Mouse (Mus musculus): ENCODE data around the gene Dnmt1. TPM values are rescaled to one million over a fixed set of nuclear protein-coding genes. Genes with fewer than 3 reads are reported as not detected.
A peak's percentile ranks its signal among the peaks of the same experiment; 100 is the strongest.

Gene Dnmt1
- polyA plus RNA-seq, 1 experiment from 2014 or later, result 63.1 TPM

DNA sequence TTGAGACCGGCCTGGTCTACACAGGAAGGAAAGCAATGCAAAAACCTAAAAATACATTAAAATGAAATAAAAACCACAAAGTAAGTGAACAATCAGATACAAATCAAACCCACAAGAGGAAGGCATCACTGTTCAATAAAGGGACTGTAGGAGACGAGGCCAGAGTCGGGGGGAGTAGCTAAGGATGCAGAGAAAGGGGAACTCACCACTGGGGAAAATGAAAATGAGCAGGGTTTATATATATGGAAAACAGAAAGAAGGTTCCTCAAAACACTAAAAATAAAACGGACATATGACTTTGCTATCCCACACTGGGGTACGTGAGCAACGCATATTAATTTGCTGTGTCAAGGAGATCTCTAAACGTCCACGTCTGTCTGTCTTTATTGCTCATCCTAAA is 37.4 kb upstream of the Dnmt1 start:
- 79% methylated on average over 8 of the region's 8 CpGs for WGBS
- no peaks in the 10 kb centered on the region for H3K36me3 ChIP-seq (ENCODE audit: control insufficient read depth, insufficient read depth)
- ATAC-seq (replicated peaks; ENCODE audit: extremely low read depth, insufficient read depth, low FRiP score), result no peak

DNA sequence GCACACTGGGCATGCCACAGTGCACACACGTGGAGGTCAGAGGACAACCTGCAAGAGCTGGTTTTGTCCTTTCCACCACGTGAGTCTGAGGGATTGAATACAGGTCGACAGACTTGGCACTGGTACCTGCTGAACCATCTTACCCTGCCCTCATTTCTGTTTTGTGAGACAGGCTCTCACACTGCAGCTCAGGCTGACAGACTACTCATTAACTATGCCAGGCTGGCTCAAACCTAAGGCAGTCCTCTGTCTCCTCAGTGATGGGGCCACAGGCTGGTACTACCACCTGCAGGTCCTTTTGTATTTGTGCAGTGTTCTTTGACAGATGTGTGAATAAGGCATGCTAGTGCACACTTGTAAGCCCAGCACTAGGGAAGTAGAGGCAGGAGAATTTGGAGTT is 35.4 kb upstream of the Dnmt1 start:
- Histone ChIP-seq H3K4me1 (ENCODE audit: control insufficient read depth, insufficient read depth, low read length) (no peaks in the 10 kb centered on the region), H3K4me3 (ENCODE audit: low read length) (no peak overlapping the region), H3K27me3 (ENCODE audit: control insufficient read depth, insufficient read depth, low read length) (no peaks in the 10 kb centered on the region), H3K27ac (ENCODE audit: low read length) (no peak overlapping the region), H3K36me3 (ENCODE audit: control insufficient read depth, insufficient read depth) (no peaks in the 10 kb centered on the region), H3K9ac (ENCODE audit: low read length) (no peak overlapping the region), H3K9me3 (replicated peaks; ENCODE audit: control insufficient read depth, low read length) (no peaks in the 10 kb centered on the region), H3K4me2 (ENCODE audit: low read depth, low read length) (no peak overlapping the region)
- ATAC-seq (replicated peaks; ENCODE audit: extremely low read depth, insufficient read depth, low FRiP score), result no peak
- WGBS, result 79% methylated on average over 3 of the region's 3 CpGs

More for the DNA sequence above, 37.4 kb upstream of the Dnmt1 start:
- Histone ChIP-seq H3K27ac (ENCODE audit: low read length) (no peak overlapping the region), H3K9me3 (replicated peaks; ENCODE audit: control insufficient read depth, low read length) (no peaks in the 10 kb centered on the region), H3K27me3 (ENCODE audit: control insufficient read depth, insufficient read depth, low read length) (no peaks in the 10 kb centered on the region), H3K9ac (ENCODE audit: low read length) (no peak overlapping the region), H3K4me2 (ENCODE audit: low read depth, low read length) (no peak overlapping the region), H3K4me1 (ENCODE audit: control insufficient read depth, insufficient read depth, low read length) (0 out of 2 replicates have a peak, but pooled peaks cover 2% of the 10 kb centered on the region), H3K4me3 (ENCODE audit: low read length) (no peak overlapping the region)

DNA sequence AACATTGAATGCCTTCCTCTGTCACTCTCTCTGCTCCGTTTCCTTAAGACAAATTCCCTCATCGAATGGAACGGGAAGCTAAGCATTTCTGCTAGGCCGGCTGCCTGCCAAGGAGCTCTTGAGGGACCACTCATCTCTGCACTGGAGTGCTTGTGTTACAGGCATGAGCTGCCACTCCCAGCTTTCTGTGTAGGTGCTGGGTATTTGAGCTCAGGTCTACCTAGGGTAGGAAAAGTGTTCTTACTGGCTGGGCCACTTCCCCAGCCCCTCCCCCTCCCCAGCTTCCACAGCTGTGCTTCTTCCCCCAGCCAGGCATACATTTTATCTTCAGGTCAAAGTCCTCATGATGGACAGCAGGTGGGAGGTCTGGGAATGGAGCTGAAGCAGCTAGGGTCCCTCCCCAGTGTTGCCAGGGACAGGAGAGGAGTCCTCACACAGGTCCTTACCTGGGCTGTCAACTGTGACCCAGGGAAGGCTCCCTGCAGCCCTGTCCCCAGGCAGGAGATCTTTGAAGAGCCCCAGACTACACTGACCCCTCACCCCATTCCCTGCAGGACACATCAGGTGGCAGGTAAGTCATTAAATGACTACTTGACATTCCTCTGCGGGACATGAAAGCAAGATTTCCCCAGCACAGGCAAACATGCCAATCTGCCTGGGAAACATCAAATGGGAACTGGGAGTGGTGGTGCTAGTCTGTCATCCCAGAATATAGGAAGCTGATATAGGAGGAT is 33.6 kb upstream of the Dnmt1 start:
- H3K4me1 ChIP-seq (ENCODE audit: control insufficient read depth, insufficient read depth, low read length), result no peaks in the 10 kb centered on the region
- H3K4me3 ChIP-seq (ENCODE audit: low read length), result no peak overlapping the region
- 51% methylated on average over 5 of the region's 5 CpGs for WGBS
- H3K9me3 ChIP-seq (replicated peaks; ENCODE audit: control insufficient read depth, low read length), result no peaks in the 10 kb centered on the region
- ATAC-seq (replicated peaks; ENCODE audit: extremely low read depth, insufficient read depth, low FRiP score), result no peak
- no peaks in the 10 kb centered on the region; the same call in 1 of the 2 replicates for H3K27me3 ChIP-seq (ENCODE audit: control insufficient read depth, insufficient read depth, low read length)
- H3K36me3 ChIP-seq (ENCODE audit: control insufficient read depth, insufficient read depth), result no peaks in the 10 kb centered on the region
- no peak overlapping the region for H3K27ac ChIP-seq (ENCODE audit: low read length)
- no peak overlapping the region for H3K4me2 ChIP-seq (ENCODE audit: low read depth, low read length)
- H3K9ac ChIP-seq (ENCODE audit: low read length), result no peak overlapping the region

- no peaks in the 10 kb centered on the region for H3K9me3 ChIP-seq (replicated peaks; ENCODE audit: control insufficient read depth, low read length)
- no peaks in the 10 kb centered on the region for H3K4me1 ChIP-seq (ENCODE audit: control insufficient read depth, insufficient read depth, low read length)
- H3K4me3 ChIP-seq (ENCODE audit: low read length), result no peak overlapping the region
- WGBS, result 92% methylated on average over 4 of the region's 4 CpGs
- no peak overlapping the region for H3K27ac ChIP-seq (ENCODE audit: low read length)
- H3K36me3 ChIP-seq (ENCODE audit: control insufficient read depth, insufficient read depth), result no peaks in the 10 kb centered on the region
- H3K9ac ChIP-seq (ENCODE audit: low read length), result no peak overlapping the region
- H3K27me3 ChIP-seq (ENCODE audit: control insufficient read depth, insufficient read depth, low read length), result no peaks in the 10 kb centered on the region; the same call in 1 of the 2 replicates
- ATAC-seq (replicated peaks; ENCODE audit: extremely low read depth, insufficient read depth, low FRiP score), result no peak
- H3K4me2 ChIP-seq (ENCODE audit: low read depth, low read length), result no peak overlapping the region
Observed at GRCm38 (mm10) chr9:20991587-20991986, 31.9 kb upstream of the Dnmt1 start.

DNA sequence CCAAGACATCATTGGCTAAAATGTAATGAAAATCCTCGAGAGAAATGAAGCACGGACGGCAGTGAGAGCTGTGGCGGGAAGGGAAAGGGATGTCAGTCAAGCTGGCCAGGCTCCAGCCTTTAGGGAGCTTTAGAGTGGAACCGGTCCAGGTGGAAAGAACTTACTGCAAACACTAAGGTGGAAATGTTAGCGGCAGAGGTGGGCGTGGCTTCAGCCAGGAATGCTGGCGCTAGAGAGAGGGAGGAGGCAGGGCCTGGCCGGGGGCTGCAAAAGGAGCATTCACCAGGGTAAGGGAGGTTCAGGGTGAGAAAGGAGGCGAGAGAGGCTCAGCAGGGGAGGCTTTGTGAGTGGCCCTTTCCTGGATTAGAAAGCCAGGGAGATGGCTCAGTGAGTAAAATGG is 31.2 kb upstream of the Dnmt1 start:
- Histone ChIP-seq H3K4me3 (ENCODE audit: low read length) (peak overlapping the region; percentile 12; the same call in 1 of the 2 replicates), H3K4me2 (ENCODE audit: low read depth, low read length) (peak overlapping the region; percentile 46), H3K36me3 (ENCODE audit: control insufficient read depth, insufficient read depth) (no peaks in the 10 kb centered on the region), H3K4me1 (ENCODE audit: control insufficient read depth, insufficient read depth, low read length) (no peaks in the 10 kb centered on the region), H3K27me3 (ENCODE audit: control insufficient read depth, insufficient read depth, low read length) (no peaks in the 10 kb centered on the region; the same call in 1 of the 2 replicates), H3K9me3 (replicated peaks; ENCODE audit: control insufficient read depth, low read length) (no peaks in the 10 kb centered on the region), H3K27ac (ENCODE audit: low read length) (no peak overlapping the region), H3K9ac (ENCODE audit: low read length) (no peak overlapping the region)
- ATAC-seq (replicated peaks; ENCODE audit: extremely low read depth, insufficient read depth, low FRiP score), result 0 out of 2 replicates have a peak, but pooled peaks have one; percentile 24
- WGBS, result 8% methylated on average over 10 of the region's 10 CpGs

DNA sequence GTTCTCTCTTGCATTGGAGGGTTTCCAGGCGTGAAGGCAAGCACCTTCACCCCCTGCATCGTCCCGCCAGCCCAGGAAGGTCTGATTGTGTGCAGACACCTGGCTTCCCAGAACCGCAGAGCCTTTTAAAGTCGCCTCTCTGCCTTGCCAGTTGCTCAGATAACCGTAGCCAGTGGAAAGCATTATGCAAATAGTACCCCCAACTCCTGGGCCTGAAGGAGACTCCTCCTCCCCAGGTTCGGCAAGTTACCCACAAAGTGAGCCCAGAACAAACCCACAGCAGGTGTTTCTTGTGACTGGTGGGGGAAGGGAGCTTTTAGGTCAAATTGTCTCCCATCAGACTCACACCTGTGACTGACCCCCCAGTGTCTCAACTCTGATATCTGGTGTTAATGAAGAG is 28.3 kb upstream of the Dnmt1 start:
- 20% methylated on average over 7 of the region's 7 CpGs for WGBS
- no peaks in the 10 kb centered on the region for H3K4me1 ChIP-seq (ENCODE audit: control insufficient read depth, insufficient read depth, low read length)

GRCm38 (mm10) chr9:20986952-20987686 is 27.4 kb upstream of the Dnmt1 start:
- ATAC-seq (replicated peaks; ENCODE audit: extremely low read depth, insufficient read depth, low FRiP score), result peak; percentile 58; the same call in 1 of the 2 replicates
- 49% methylated on average over 15 of the region's 15 CpGs for WGBS
- H3K9me3 ChIP-seq (replicated peaks; ENCODE audit: control insufficient read depth, low read length), result no peaks in the 10 kb centered on the region
- H3K27me3 ChIP-seq (ENCODE audit: control insufficient read depth, insufficient read depth, low read length), result no peaks in the 10 kb centered on the region; the same call in 1 of the 2 replicates
- peak overlapping the region; percentile 56; the same call in 1 of the 2 replicates for H3K27ac ChIP-seq (ENCODE audit: low read length)
- no peaks in the 10 kb centered on the region for H3K4me1 ChIP-seq (ENCODE audit: control insufficient read depth, insufficient read depth, low read length)
- no peaks in the 10 kb centered on the region for H3K36me3 ChIP-seq (ENCODE audit: control insufficient read depth, insufficient read depth)
- no peak overlapping the region for H3K4me3 ChIP-seq (ENCODE audit: low read length)
- H3K4me2 ChIP-seq (ENCODE audit: low read depth, low read length), result no peak overlapping the region
- no peak overlapping the region for H3K9ac ChIP-seq (ENCODE audit: low read length)

More for the DNA sequence above, 28.3 kb upstream of the Dnmt1 start:
- H3K9me3 ChIP-seq (replicated peaks; ENCODE audit: control insufficient read depth, low read length), result no peaks in the 10 kb centered on the region
- no peak overlapping the region for H3K9ac ChIP-seq (ENCODE audit: low read length)
- no peak overlapping the region; the same call in 1 of the 2 replicates for H3K27ac ChIP-seq (ENCODE audit: low read length)
- peak; percentile 30; the same call in 1 of the 2 replicates for ATAC-seq (replicated peaks; ENCODE audit: extremely low read depth, insufficient read depth, low FRiP score)
- no peak overlapping the region for H3K4me2 ChIP-seq (ENCODE audit: low read depth, low read length)
- no peaks in the 10 kb centered on the region for H3K36me3 ChIP-seq (ENCODE audit: control insufficient read depth, insufficient read depth)
- H3K4me3 ChIP-seq (ENCODE audit: low read length), result no peak overlapping the region
- no peaks in the 10 kb centered on the region; the same call in 1 of the 2 replicates for H3K27me3 ChIP-seq (ENCODE audit: control insufficient read depth, insufficient read depth, low read length)

GRCm38 (mm10) chr9:20983169-20983568 is 23.5 kb upstream of the Dnmt1 start:
- H3K4me1 ChIP-seq (ENCODE audit: control insufficient read depth, insufficient read depth, low read length), result peaks cover 7% of the 10 kb centered on the region
- no peak overlapping the region for H3K4me2 ChIP-seq (ENCODE audit: low read depth, low read length)
- no peak overlapping the region for H3K4me3 ChIP-seq (ENCODE audit: low read length)
- no peaks in the 10 kb centered on the region for H3K9me3 ChIP-seq (replicated peaks; ENCODE audit: control insufficient read depth, low read length)
- no peak for ATAC-seq (replicated peaks; ENCODE audit: extremely low read depth, insufficient read depth, low FRiP score)
- WGBS, result 39% methylated on average over 5 of the region's 5 CpGs
- H3K9ac ChIP-seq (ENCODE audit: low read length), result no peak overlapping the region
- no peak overlapping the region for H3K27ac ChIP-seq (ENCODE audit: low read length)
- no peaks in the 10 kb centered on the region; the same call in 1 of the 2 replicates for H3K27me3 ChIP-seq (ENCODE audit: control insufficient read depth, insufficient read depth, low read length)
- H3K36me3 ChIP-seq (ENCODE audit: control insufficient read depth, insufficient read depth), result no peaks in the 10 kb centered on the region

GRCm38 (mm10) chr9:20982171-20982570 is 22.5 kb upstream of the Dnmt1 start:
- ATAC-seq (replicated peaks; ENCODE audit: extremely low read depth, insufficient read depth, low FRiP score), result no peak
- Histone ChIP-seq H3K4me1 (ENCODE audit: control insufficient read depth, insufficient read depth, low read length) (peaks cover 10% of the 10 kb centered on the region), H3K9me3 (replicated peaks; ENCODE audit: control insufficient read depth, low read length) (no peaks in the 10 kb centered on the region), H3K4me2 (ENCODE audit: low read depth, low read length) (no peak overlapping the region), H3K4me3 (ENCODE audit: low read length) (no peak overlapping the region), H3K27ac (ENCODE audit: low read length) (no peak overlapping the region), H3K27me3 (ENCODE audit: control insufficient read depth, insufficient read depth, low read length) (no peaks in the 10 kb centered on the region), H3K36me3 (ENCODE audit: control insufficient read depth, insufficient read depth) (no peaks in the 10 kb centered on the region), H3K9ac (ENCODE audit: low read length) (no peak overlapping the region)
- WGBS, result 76% methylated on average over 3 of the region's 3 CpGs

Measured in heart, embryonic 16.5 days (tissue).